Mouse (Mus musculus): Measurements from ENCODE around the gene Arl16.

DNA sequence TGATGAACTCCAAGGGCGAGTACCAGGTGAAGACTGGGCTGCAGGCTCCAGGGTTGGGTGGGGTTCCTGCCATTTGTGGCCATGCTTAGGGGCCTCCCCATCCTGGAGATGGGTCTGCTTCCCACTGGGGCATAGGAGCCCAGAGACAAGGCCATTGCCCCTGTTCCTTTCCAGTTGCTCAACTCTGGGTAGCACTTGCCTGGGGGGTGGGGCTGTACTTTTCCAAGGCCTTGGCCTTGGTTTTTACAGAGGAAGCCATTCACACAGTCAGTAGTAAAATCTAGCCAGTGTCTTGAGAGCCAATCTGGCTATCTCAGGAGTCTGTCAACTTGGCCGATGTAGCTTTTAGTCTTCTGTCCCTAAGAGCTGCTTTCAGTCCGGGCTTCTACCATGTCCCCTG lies 30.0 kb upstream of the Arl16 start:
- TF ChIP-seq CTCF (IDR thresholded peaks at IDR 0.05; ENCODE audit: borderline replicate concordance, insufficient read depth, low read length): no peak
- no peak for TF ChIP-seq POLR2A (IDR thresholded peaks at IDR 0.05; ENCODE audit: low read depth, low read length)

All from embryonic fibroblast, embryonic 13.5 days (primary cell).